Mouse (Mus musculus) embryo, embryonic 11 days (tissue): ENCODE data around the gene Sept8.

Experiments used
- DNase-seq: peaks from one replicate; pipeline ENCODE4 v3.0.0-alpha.2; 2015

Sept8 gene

DNA sequence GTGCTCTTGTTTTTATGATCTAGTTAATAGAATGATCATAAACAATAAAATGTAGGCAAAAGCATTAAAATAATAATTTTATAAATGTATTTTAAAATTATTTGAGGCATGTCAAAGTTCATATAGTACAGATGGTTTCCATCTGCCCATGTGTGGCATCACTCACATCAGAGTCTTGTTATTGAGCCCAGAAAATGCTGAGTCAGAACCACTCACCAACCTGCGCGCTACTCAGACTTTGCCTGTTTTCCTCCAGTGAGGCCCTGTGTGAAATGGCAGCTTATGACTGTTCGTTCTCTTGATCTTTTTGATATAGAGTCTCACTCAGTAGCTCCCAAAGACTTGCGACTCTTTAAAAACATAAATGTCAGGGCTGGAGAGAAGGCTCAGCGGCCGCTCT is 66.5 kb downstream of the Sept8 start:
- no peak for DNase-seq

- DNase-seq = no peak
Measured at GRCm38 (mm10) chr11:53588279-53588678, 69.2 kb downstream of the Sept8 start.

GRCm38 (mm10) chr11:53590368-53590768 is 71.3 kb downstream of the Sept8 start:
- peak; percentile 58 for DNase-seq

GRCm38 (mm10) chr11:53591116-53591515 is 72.1 kb downstream of the Sept8 start:
- DNase-seq = no peak
